Mouse (Mus musculus): ENCODE data around the gene Krtap1-5.

GRCm38 (mm10) chr11:99547892-99548291, 32.9 kb downstream of the Krtap1-5 start:
- TF ChIP-seq POLR2A (IDR thresholded peaks at IDR 0.05; ENCODE audit: low read depth, low read length) (no peak), CTCF (IDR thresholded peaks at IDR 0.05; ENCODE audit: borderline replicate concordance, insufficient read depth, low read length) (no peak)
